Mouse (Mus musculus) cerebellum, adult 11-12 months (tissue): ENCODE results near the gene Rorb.

ENCODE experiments used
- DNase-seq: peaks from one replicate; pipeline ENCODE4 v3.0.0; 2022

The Rorb gene

DNA sequence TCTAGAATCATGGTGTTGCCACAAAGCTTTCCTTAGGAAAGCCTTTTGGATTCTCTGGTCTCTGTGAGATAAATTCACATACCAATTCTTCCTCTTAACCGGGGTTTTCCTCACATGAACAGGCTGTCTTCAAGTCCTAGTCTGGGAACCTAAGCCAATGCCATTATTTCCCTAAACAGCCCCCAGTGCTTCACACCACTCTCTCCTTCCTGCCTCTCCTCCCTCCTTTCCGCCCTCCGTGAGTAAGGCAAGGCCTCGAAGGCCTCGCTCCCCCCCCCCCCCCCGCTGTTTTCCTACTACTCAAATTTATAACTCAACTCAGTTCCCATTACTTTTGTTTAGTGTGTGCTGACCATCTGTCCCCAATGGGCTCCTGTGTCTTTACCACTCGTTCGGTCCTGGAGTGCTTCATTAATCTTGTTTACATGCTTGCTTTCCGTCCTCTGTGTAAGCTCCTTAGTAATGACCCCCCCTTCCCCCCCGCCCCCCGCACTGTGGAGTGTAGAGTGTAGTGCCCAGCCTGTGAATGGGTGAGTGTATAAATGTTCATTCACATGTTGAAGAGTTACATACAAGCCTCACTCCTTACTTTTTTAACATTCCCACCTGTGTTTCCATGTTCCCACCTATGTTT is 106.9 kb downstream of the Rorb start:
- DNase-seq, result no peak

DNA sequence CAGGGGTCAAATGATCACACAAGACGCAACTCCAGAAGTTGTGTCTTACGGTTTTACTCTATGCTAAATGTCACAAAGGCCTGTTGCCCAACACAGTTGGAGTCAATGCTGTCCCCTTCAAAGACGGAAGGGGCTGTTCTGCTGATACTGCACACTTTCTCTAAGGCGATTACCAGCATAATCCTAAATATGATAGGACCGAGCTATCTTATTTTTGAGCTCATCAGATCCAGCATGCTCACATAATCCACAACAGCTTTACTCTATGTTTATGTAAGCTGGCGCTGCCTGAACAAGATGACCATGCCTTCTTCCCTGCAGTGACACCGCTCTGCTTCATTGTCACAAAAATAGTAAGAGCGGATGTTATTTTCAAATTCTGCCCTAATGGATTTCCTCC is 112.0 kb downstream of the Rorb start:
- DNase-seq, result no peak

GRCm38 (mm10) chr19:18997711-18998110 is 113.3 kb downstream of the Rorb start:
- no peak for DNase-seq

GRCm38 (mm10) chr19:18979996-18980395 is 131.0 kb downstream of the Rorb start:
- no peak for DNase-seq

GRCm38 (mm10) chr19:18974796-18975660 is 136.0 kb downstream of the Rorb start:
- no peak for DNase-seq

- no peak for DNase-seq
These were observed 141.6 kb downstream of the Rorb start for GRCm38 (mm10) chr19:18969386-18969785.

GRCm38 (mm10) chr19:18967307-18967706 is 143.7 kb downstream of the Rorb start:
- no peak for DNase-seq

GRCm38 (mm10) chr19:18959862-18960261 is 151.1 kb downstream of the Rorb start:
- no peak for DNase-seq

DNA sequence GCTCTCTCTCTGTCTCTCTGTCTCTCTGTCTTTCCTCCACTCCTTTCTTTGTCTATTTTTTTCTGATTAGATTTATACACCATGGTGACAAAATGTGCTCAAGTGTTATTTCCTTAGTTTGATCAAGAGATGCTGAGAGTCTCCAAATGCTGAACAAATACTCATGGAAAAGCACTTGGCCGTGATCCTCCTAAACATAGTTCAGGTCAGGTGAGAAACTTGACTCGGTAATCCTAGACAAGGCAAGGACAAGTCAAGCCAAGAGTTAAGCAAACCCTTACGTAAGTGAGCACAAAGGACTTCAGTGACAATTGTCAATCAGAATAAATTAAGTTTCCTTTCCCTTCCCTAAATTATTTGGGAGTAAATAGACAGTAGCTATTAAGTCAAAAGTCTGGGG is 158.2 kb downstream of the Rorb start:
- DNase-seq, result no peak

DNA sequence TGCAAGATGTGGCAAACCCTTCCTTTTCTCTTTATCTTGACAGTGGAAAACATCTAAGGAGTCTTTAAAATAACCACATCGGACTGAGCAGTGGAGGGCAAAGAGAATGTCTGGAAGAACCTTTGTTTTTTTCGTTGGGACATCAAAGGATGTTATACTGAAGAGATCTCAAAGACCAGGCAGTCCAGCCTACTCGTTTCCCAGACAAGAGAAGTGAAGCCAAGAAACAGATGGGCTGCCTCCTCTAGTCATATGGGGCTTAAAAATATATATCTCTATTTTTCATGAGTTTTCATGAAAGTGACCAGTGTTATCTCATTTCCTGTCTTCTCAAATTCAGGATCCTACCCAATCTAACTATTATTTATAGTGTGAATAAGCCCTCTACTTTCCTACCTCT is 163.8 kb downstream of the Rorb start:
- DNase-seq, result no peak

- DNase-seq, result no peak
These were observed 165.7 kb downstream of the Rorb start for GRCm38 (mm10) chr19:18945265-18945664.

DNA sequence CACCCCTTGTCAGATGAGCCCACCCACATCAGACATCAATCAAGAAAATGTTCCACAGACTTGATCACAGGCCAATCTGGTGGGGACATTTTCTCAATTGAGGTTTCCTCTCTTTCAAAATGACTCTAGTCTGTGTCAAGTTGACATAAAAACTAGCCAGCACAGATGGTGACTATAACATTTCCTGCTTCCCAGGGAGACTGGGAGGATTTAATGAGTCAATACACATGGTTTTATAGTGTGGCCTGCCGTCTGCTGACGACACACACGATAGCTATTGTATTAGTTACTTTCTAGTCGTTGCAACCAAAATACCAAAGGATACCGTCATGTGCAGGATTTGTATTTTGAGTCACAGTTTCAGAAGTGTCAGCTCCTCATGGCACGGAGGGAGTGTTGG is 169.6 kb downstream of the Rorb start:
- no peak for DNase-seq

DNA sequence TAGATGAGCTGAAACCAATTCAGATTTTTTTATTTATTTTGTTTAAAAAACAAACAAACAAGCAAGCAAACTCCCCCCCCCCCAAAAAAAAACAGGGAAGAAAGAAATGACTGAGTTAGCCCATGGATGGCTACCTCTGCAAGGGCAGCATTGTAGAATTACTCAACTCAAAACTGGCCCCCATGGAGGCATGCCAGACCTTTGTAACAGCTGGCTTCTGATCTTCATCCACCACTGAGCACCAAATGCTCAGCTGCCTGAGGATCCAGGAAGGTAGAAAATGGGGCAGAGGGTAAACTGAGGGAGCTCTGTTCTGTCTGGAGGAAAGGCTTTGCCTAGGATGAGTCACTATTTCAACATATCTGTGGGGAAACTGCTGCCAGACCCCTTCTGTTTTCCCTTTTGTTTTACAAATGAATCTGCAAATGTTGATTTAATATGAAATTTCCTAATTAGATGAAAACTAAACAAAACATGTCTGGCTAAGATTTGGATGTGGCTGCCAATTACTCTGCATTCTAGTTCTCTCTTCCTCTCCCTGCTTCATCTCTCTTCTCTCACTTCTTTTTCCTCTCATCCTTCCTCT is 199.1 kb downstream of the Rorb start:
- DNase-seq, result no peak

DNA sequence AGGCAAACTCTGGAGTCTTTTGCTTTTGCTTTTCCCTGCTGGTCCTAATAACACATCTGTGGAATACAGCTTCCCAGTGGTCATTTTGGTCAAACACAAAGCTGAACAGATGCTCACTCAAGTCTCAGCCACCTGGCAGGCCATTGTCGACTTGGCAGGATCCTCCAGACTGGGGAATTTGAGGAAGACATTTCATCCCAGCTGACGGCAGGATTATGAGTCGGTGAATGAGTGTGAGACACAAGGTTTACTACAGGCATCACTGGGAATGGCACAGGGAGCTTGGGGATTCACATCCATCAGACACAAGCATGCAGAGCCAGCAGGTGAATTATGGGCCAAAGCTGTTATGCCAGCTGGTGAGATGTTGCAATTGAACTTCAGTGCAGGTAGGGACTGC is 201.4 kb downstream of the Rorb start:
- no peak for DNase-seq

GRCm38 (mm10) chr19:18905511-18905910 is 205.5 kb downstream of the Rorb start:
- DNase-seq, result no peak

DNA sequence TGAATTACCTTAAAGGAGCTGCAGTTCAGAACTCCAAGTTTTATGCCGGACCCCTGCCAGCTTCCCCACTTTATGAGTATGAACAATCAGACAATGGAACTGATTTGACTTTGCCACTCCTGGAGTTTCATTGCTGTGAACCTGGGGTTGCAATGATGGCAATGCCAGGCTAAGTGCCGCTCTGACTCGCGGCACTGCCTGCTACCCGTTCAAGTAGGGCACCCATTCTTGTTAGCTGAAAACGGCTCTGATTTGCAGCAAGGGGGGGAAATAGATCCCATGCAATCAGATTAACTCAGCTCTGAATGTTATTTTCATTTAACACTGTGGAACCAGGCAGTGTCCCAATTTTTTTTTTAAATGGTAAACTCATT is 208.3 kb downstream of the Rorb start:
- no peak for DNase-seq

- DNase-seq, result no peak
These were observed 208.8 kb downstream of the Rorb start for GRCm38 (mm10) chr19:18902041-18902693.

GRCm38 (mm10) chr19:18898238-18898637 is 212.8 kb downstream of the Rorb start:
- no peak for DNase-seq

GRCm38 (mm10) chr19:18890216-18890615 is 220.8 kb downstream of the Rorb start:
- no peak for DNase-seq

DNA sequence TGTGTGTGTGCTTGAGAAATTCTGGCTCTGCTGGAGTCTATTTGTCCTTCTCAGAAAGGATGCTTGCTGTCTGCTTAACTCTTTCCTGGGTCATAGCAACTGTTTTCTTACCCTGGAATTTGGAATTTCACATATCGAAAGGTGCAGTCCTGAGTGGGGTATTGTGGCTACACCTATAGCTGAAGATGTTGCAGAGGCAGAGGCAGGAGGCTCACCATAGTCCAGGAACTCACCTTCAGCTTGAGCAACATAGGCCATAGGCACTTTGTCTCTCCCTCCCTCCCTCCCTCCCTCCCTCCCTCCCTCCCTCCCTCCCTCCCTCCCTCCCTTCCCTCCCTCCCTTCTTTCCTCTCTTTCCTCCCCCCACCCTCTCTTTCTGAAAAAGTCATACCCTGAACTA is 221.4 kb downstream of the Rorb start:
- no peak for DNase-seq

GRCm38 (mm10) chr19:18889117-18889627 is 221.8 kb downstream of the Rorb start:
- DNase-seq, result peak; percentile 10

DNA sequence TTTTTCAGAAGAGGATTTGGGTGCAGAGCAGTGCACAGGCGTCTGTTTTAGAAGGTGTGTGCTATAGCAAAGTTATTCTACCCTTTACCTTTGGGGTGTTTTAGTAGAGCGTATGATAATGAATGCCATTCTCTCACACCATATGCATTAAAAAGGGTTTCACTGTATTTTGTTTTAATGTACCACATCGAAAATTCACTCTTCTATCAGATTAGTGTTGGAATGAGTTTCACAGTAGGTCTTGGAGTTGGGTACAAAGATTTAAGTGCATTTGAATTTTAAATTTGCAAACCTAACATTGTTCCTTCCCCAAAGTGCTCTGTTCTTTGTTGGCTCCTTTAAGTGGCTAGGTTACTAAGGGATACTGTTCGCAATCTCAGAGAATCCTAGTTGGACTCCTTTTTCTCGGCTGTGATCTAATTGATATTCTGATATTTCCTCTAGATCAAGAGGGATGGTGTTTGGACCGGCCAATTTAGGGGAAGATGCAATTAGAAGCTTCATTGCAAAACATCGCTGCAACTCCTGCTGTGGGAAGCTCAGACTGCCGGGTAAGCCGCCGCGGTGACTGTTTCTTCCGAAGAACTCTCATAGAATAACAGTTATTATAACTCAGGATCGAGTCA is 222.4 kb downstream of the Rorb start:
- peak; percentile 13 for DNase-seq
